8 mouse cellular contexts compared by ENCODE assay signal in genomic region chr12:112693185-112694126, GRCm38 (mm10). TPM values are rescaled to one million over a fixed set of nuclear protein-coding genes. Genes with fewer than 3 reads are reported as not detected.
A peak's percentile ranks its signal among the peaks of the same experiment; 100 is the strongest.
DNase-seq lines count a peak whose midpoint lies in the region; ATAC-seq and TF ChIP-seq lines count a peak whose summit lies in the region.

No protein-coding gene starts in this region.

- H3K9ac ChIP-seq in forebrain, embryonic 15.5 days (replicated peaks) = peak overlapping the region; percentile 92
- peak overlapping the region; percentile 93 for H3K9ac ChIP-seq in neural tube, embryonic 14.5 days (replicated peaks; ENCODE audit: low read depth, low read length)

- intact Hi-C loops in heart, postnatal 25 days (cut with DNase I) = no loop called here

- TF ChIP-seq CTCF in G1E (IDR thresholded peaks at IDR 0.05; ENCODE audit: low read depth, low read length) = no peak
- TF ChIP-seq CTCF in testis, adult 2 months (IDR thresholded peaks at IDR 0.05; ENCODE audit: control insufficient read depth, insufficient read depth, insufficient replicate concordance, low read depth, low read length) = no peak

- TF ChIP-seq POLR2A in testis, adult 2 months (IDR thresholded peaks at IDR 0.05; ENCODE audit: control insufficient read depth, low read depth, low read length) = peak; percentile 98

- peaks cover 28% of the 10 kb centered on the region for H3K27me3 ChIP-seq in G1E (ENCODE audit: insufficient read depth, low read length)
- 0 out of 2 replicates have a peak, but pooled peaks cover 3% of the 10 kb centered on the region for H3K27me3 ChIP-seq in forebrain, embryonic 15.5 days
- H3K27me3 ChIP-seq in neural tube, embryonic 14.5 days (ENCODE audit: control insufficient read depth, insufficient read depth, low read length) = no peaks in the 10 kb centered on the region
- no peaks in the 10 kb centered on the region for H3K27me3 ChIP-seq in testis, adult 2 months (ENCODE audit: control insufficient read depth, insufficient read depth, low read length)

- H3K27ac ChIP-seq in forebrain, embryonic 15.5 days (replicated peaks) = peak overlapping the region; percentile 93
- peak overlapping the region; percentile 95 for H3K27ac ChIP-seq in neural tube, embryonic 14.5 days (ENCODE audit: low read depth, low read length)
- peak overlapping the region; percentile 72 for H3K27ac ChIP-seq in testis, adult 2 months (ENCODE audit: control insufficient read depth, insufficient read depth, low read depth, low read length)

- H3K4me2 ChIP-seq in forebrain, embryonic 15.5 days (replicated peaks) = peak overlapping the region; percentile 80
- peak overlapping the region; percentile 98 for H3K4me2 ChIP-seq in neural tube, embryonic 14.5 days (ENCODE audit: low read depth, low read length)

- H3K4me3 ChIP-seq in G1E (ENCODE audit: low read depth, low read length) = peak overlapping the region; percentile 72
- peak overlapping the region; percentile 73 for H3K4me3 ChIP-seq in forebrain, embryonic 15.5 days
- peak overlapping the region; percentile 71 for H3K4me3 ChIP-seq in neural tube, embryonic 14.5 days (ENCODE audit: low read depth, low read length)
- peak overlapping the region; percentile 86 for H3K4me3 ChIP-seq in testis, adult 2 months (ENCODE audit: control insufficient read depth, low read depth, low read length)

- peaks cover 11% of the 10 kb centered on the region for H3K4me1 ChIP-seq in G1E (ENCODE audit: insufficient read depth, low read depth, low read length)
- H3K4me1 ChIP-seq in forebrain, embryonic 15.5 days = peaks cover 17% of the 10 kb centered on the region
- H3K4me1 ChIP-seq in neural tube, embryonic 14.5 days (ENCODE audit: control insufficient read depth, insufficient read depth, low read length) = peaks cover 14% of the 10 kb centered on the region
- H3K4me1 ChIP-seq in testis, adult 2 months (ENCODE audit: control insufficient read depth, insufficient read depth, low read length) = peaks cover 11% of the 10 kb centered on the region

- DNase-seq in G1E (ENCODE audit: low spot score) = peak; percentile 79
- DNase-seq in cerebellum, adult 11-12 months = peak; percentile 95
- DNase-seq in heart, postnatal 25 days (ENCODE audit: low spot score) = peak; percentile 90
- peak; percentile 94 to 95 for DNase-seq in layer of hippocampus, adult 18-20 months (ENCODE audit: low spot score in 2 of 2)
- DNase-seq in lung, adult 18-20 months = peak; percentile 92 to 95

- H3K36me3 ChIP-seq in G1E (replicated peaks) = peaks cover 7% of the 10 kb centered on the region
- no peaks in the 10 kb centered on the region for H3K36me3 ChIP-seq in forebrain, embryonic 15.5 days
- no peaks in the 10 kb centered on the region for H3K36me3 ChIP-seq in neural tube, embryonic 14.5 days (ENCODE audit: control insufficient read depth, insufficient read depth, low read length)
- H3K36me3 ChIP-seq in testis, adult 2 months (ENCODE audit: control insufficient read depth, insufficient read depth, low read length) = no peaks in the 10 kb centered on the region

- 3% methylated on average over 54 of the region's 54 CpGs for WGBS in forebrain, embryonic 15.5 days
- 2% methylated on average over 54 of the region's 54 CpGs for WGBS in neural tube, embryonic 14.5 days

- H3K9me3 ChIP-seq in G1E (replicated peaks) = no peaks in the 10 kb centered on the region
- H3K9me3 ChIP-seq in forebrain, embryonic 15.5 days = no peaks in the 10 kb centered on the region
- no peaks in the 10 kb centered on the region for H3K9me3 ChIP-seq in neural tube, embryonic 14.5 days (ENCODE audit: control insufficient read depth, low read length)

- peak; percentile 58 for ATAC-seq in G1E (ENCODE audit: extremely low read depth, insufficient number of reproducible peaks, low FRiP score, poor library complexity, severe bottlenecking)
- peak; percentile 96 for ATAC-seq in forebrain, embryonic 15.5 days (replicated peaks)
- peak; percentile 95 for ATAC-seq in neural tube, embryonic 14.5 days (ENCODE audit: low read depth)

RNA-seq across cellular contexts. Expression of gene Zbtb42, which starts 14.8 kb away (rescaled TPM):
- total RNA-seq in G1E (2014; fragmentation: Nextera tagmentation) (0.98 TPM in 1 of 2 replicates, not detected in the other), G1E (2017) (0.17 and 0.33 TPM in 2 replicates)
- 0.53 and 0.80 TPM in 2 replicates for polyA plus RNA-seq in G1E (2012)
- polyA plus RNA-seq in forebrain, embryonic 15.5 days (2015; fragmentation: Nextera tagmentation; extraction: Ambion mirVana) = 0.98 TPM in 2 replicates
- total RNA-seq in heart, postnatal 25 days (2021) = 1 to 10 TPM; 6.4 to 6.7 TPM
- total RNA-seq in layer of hippocampus, adult 18-20 months (2021) = under 1 TPM; 0.61 to 0.97 TPM
- 1.3 and 3.5 TPM in 2 replicates for polyA plus RNA-seq in neural tube, embryonic 14.5 days (2014; fragmentation: Nextera tagmentation; extraction: Ambion mirVana)
- polyA plus RNA-seq in testis, adult 2 months (2012; rRNA removed) = 49.9 and 55.5 TPM in 2 replicates

RNA-seq across cellular contexts. Expression of gene Akt1, which starts 18.8 kb away (rescaled TPM):
- total RNA-seq in G1E (2014; fragmentation: Nextera tagmentation) (150 and 168 TPM in 2 replicates), G1E (2017) (121 and 131 TPM in 2 replicates)
- polyA plus RNA-seq in G1E (2012) = 461 and 512 TPM in 2 replicates
- polyA plus RNA-seq in forebrain, embryonic 15.5 days (2015; fragmentation: Nextera tagmentation; extraction: Ambion mirVana) = 79.1 and 147 TPM in 2 replicates
- total RNA-seq in heart, postnatal 25 days (2021) = 100 to 1,000 TPM; 206 to 215 TPM
- 100 to 1,000 TPM; 169 to 170 TPM for total RNA-seq in layer of hippocampus, adult 18-20 months (2021)
- polyA plus RNA-seq in neural tube, embryonic 14.5 days (2014; fragmentation: Nextera tagmentation; extraction: Ambion mirVana) = 57.9 and 59.2 TPM in 2 replicates
- polyA plus RNA-seq in testis, adult 2 months (2012; rRNA removed) = 28.3 and 29.1 TPM in 2 replicates

RNA-seq across cellular contexts. Expression of gene Cep170b, which starts 26.8 kb away (rescaled TPM):
- total RNA-seq in G1E (2014; fragmentation: Nextera tagmentation) = not detected in 2 replicates
- 0.29 and 0.87 TPM in 2 replicates for total RNA-seq in G1E (2017)
- polyA plus RNA-seq in G1E (2012) = not detected in 2 replicates
- 24.0 and 27.0 TPM in 2 replicates for polyA plus RNA-seq in forebrain, embryonic 15.5 days (2015; fragmentation: Nextera tagmentation; extraction: Ambion mirVana)
- total RNA-seq in heart, postnatal 25 days (2021) = 1 to 10 TPM; 7.7 to 9.8 TPM
- 100 to 1,000 TPM; 192 to 208 TPM for total RNA-seq in layer of hippocampus, adult 18-20 months (2021)
- polyA plus RNA-seq in neural tube, embryonic 14.5 days (2014; fragmentation: Nextera tagmentation; extraction: Ambion mirVana) = 33.2 and 36.1 TPM in 2 replicates
- polyA plus RNA-seq in testis, adult 2 months (2012; rRNA removed) = 27.4 and 28.8 TPM in 2 replicates

RNA-seq across cellular contexts. Expression of gene Siva1, which starts 49.0 kb away (rescaled TPM):
- 60.7 and 75.5 TPM in 2 replicates for total RNA-seq in G1E (2014; fragmentation: Nextera tagmentation)
- total RNA-seq in G1E (2017) = 205 and 214 TPM in 2 replicates
- 94.5 and 98.9 TPM in 2 replicates for polyA plus RNA-seq in G1E (2012)
- 77.2 and 91.2 TPM in 2 replicates for polyA plus RNA-seq in forebrain, embryonic 15.5 days (2015; fragmentation: Nextera tagmentation; extraction: Ambion mirVana)
- total RNA-seq in heart, postnatal 25 days (2021) = 10 to 100 TPM; 29.5 to 35.7 TPM
- total RNA-seq in layer of hippocampus, adult 18-20 months (2021) = 10 to 100 TPM; 23.4 TPM
- polyA plus RNA-seq in neural tube, embryonic 14.5 days (2014; fragmentation: Nextera tagmentation; extraction: Ambion mirVana) = 44.7 and 46.8 TPM in 2 replicates
- 36.0 and 41.7 TPM in 2 replicates for polyA plus RNA-seq in testis, adult 2 months (2012; rRNA removed)

Comparison
In these comparisons a context has a peak if more than half of its experiments do, and no peak if none do; other contexts are left out.
1. Peak in every context shown above with its lines: DNase-seq, ATAC-seq, H3K4me3 ChIP-seq and H3K27ac ChIP-seq.
2. RNA of gene Zbtb42, which starts 14.8 kb away (polyA plus RNA-seq): 49.9 to 55.5 TPM in testis, adult 2 months; 1.3 to 3.5 TPM in neural tube, embryonic 14.5 days, 0.98 TPM in forebrain, embryonic 15.5 days and 0.53 to 0.80 TPM in G1E; every median in the first group is over 10 times any median in the second.
3. RNA of gene Cep170b, which starts 26.8 kb away (polyA plus RNA-seq): 33.2 to 36.1 TPM in neural tube, embryonic 14.5 days, 27.4 to 28.8 TPM in testis, adult 2 months and 24.0 to 27.0 TPM in forebrain, embryonic 15.5 days; not detected in G1E; every median in the first group is over 10 times any median in the second.